Mouse (Mus musculus): ENCODE results near the gene Tnip1.

- TF ChIP-seq GATA1 (IDR thresholded peaks at IDR 0.05; ENCODE audit: borderline replicate concordance, low read length) (no peak), FLI1 (IDR thresholded peaks at IDR 0.05; ENCODE audit: low read length) (no peak)
These were observed 2.5 kb downstream of the Tnip1 start for GRCm38 (mm10) chr11:54960251-54960650.

Measured in megakaryocyte, embryonic 14.5 days (primary cell).